7 mouse cellular contexts compared by ENCODE assay signal in genomic region chr2:25181891-25182397, GRCm38 (mm10). TPM values are rescaled to one million over a fixed set of nuclear protein-coding genes. Genes with fewer than 3 reads are reported as not detected.
DNase-seq lines count a peak whose midpoint lies in the region; ATAC-seq lines count a peak whose summit lies in the region.

No protein-coding gene starts in this region.

- ATAC-seq in forebrain, embryonic 12.5 days (ENCODE audit: low FRiP score), result no peak
- ATAC-seq in liver, embryonic 12.5 days, result no peak

- peak overlapping the region; percentile 90 for H3K9ac ChIP-seq in forebrain, embryonic 12.5 days
- peak overlapping the region; percentile 80 for H3K9ac ChIP-seq in liver, embryonic 12.5 days

- H3K36me3 ChIP-seq in forebrain, embryonic 12.5 days (replicated peaks), result peaks cover 16% of the 10 kb centered on the region
- H3K36me3 ChIP-seq in liver, embryonic 12.5 days, result no peaks in the 10 kb centered on the region

- 0% methylated on average over 17 of the region's 17 CpGs for WGBS in forebrain, embryonic 12.5 days
- 2% methylated on average over 17 of the region's 17 CpGs for WGBS in liver, embryonic 12.5 days (ENCODE audit: insufficient replicate concordance)

- peak overlapping the region; percentile 86 for H3K4me3 ChIP-seq in forebrain, embryonic 12.5 days (replicated peaks)
- H3K4me3 ChIP-seq in liver, embryonic 12.5 days, result peak overlapping the region; percentile 70

- peaks cover 79% of the 10 kb centered on the region for H3K4me1 ChIP-seq in forebrain, embryonic 12.5 days
- H3K4me1 ChIP-seq in liver, embryonic 12.5 days, result peaks cover 74% of the 10 kb centered on the region

- peak overlapping the region; percentile 98 for H3K27ac ChIP-seq in forebrain, embryonic 12.5 days
- H3K27ac ChIP-seq in liver, embryonic 12.5 days, result peak overlapping the region; percentile 89

- peak overlapping the region; percentile 72 for H3K4me2 ChIP-seq in forebrain, embryonic 12.5 days
- H3K4me2 ChIP-seq in liver, embryonic 12.5 days, result peak overlapping the region; percentile 99

- H3K9me3 ChIP-seq in forebrain, embryonic 12.5 days, result no peaks in the 10 kb centered on the region
- no peaks in the 10 kb centered on the region for H3K9me3 ChIP-seq in liver, embryonic 12.5 days (replicated peaks)

- DNase-seq in thymus, postnatal 14 days, result peak; percentile 19
- no peak for DNase-seq in thymus, postnatal 0 days (ENCODE audit: low spot score)
- no peak for DNase-seq in adrenal gland, adult 8-10 months
- DNase-seq in cerebellum, adult 11-12 months, result no peak
- no peak for DNase-seq in natural killer cell, adult 2 months (ENCODE audit: low spot score in 2 of 2)

- H3K27me3 ChIP-seq in forebrain, embryonic 12.5 days, result no peaks in the 10 kb centered on the region
- peaks cover 97% of the 10 kb centered on the region for H3K27me3 ChIP-seq in liver, embryonic 12.5 days (replicated peaks)

RNA-seq across cellular contexts. Expression of gene Nrarp, which starts 1.4 kb away (rescaled TPM):
- polyA plus RNA-seq in thymus, postnatal 0 days (2015; fragmentation: Nextera tagmentation; extraction: Ambion mirVana), result 9.5 TPM in 2 replicates
- 76.8 and 81.0 TPM in 2 replicates for polyA plus RNA-seq in forebrain, embryonic 12.5 days (2016; fragmentation: Nextera tagmentation; extraction: Ambion mirVana)
- polyA plus RNA-seq in liver, embryonic 12.5 days (2016; fragmentation: Nextera tagmentation; extraction: Ambion mirVana), result 5.9 and 6.2 TPM in 2 replicates
- total RNA-seq in adrenal gland, adult 8-10 months (2022), result 1 to 10 TPM; 2.4 to 3.5 (median 2.7) TPM

RNA-seq across cellular contexts. Expression of gene Tor4a, which starts 14.7 kb away (rescaled TPM):
- polyA plus RNA-seq in thymus, postnatal 0 days (2015; fragmentation: Nextera tagmentation; extraction: Ambion mirVana), result 23.5 and 25.6 TPM in 2 replicates
- polyA plus RNA-seq in forebrain, embryonic 12.5 days (2016; fragmentation: Nextera tagmentation; extraction: Ambion mirVana), result 0.62 and 1.0 TPM in 2 replicates
- polyA plus RNA-seq in liver, embryonic 12.5 days (2016; fragmentation: Nextera tagmentation; extraction: Ambion mirVana), result 7.2 and 7.4 TPM in 2 replicates
- total RNA-seq in adrenal gland, adult 8-10 months (2022), result 10 to 100 TPM; 27.4 to 35.0 (median 31.7) TPM

RNA-seq across cellular contexts. Expression of gene Nelfb, which starts 29.3 kb away (rescaled TPM):
- 73.3 and 78.1 TPM in 2 replicates for polyA plus RNA-seq in thymus, postnatal 0 days (2015; fragmentation: Nextera tagmentation; extraction: Ambion mirVana)
- 106 and 111 TPM in 2 replicates for polyA plus RNA-seq in forebrain, embryonic 12.5 days (2016; fragmentation: Nextera tagmentation; extraction: Ambion mirVana)
- polyA plus RNA-seq in liver, embryonic 12.5 days (2016; fragmentation: Nextera tagmentation; extraction: Ambion mirVana), result 56.7 and 61.5 TPM in 2 replicates
- 10 to 100 TPM; 59.6 to 74.9 (median 68.6) TPM for total RNA-seq in adrenal gland, adult 8-10 months (2022)

RNA-seq across cellular contexts. Expression of gene Stpg3, which starts 32.5 kb away (rescaled TPM):
- polyA plus RNA-seq in thymus, postnatal 0 days (2015; fragmentation: Nextera tagmentation; extraction: Ambion mirVana), result 0.14 TPM in 1 of 2 replicates, not detected in the other
- not detected in 2 replicates for polyA plus RNA-seq in forebrain, embryonic 12.5 days (2016; fragmentation: Nextera tagmentation; extraction: Ambion mirVana)
- not detected in 2 replicates for polyA plus RNA-seq in liver, embryonic 12.5 days (2016; fragmentation: Nextera tagmentation; extraction: Ambion mirVana)
- total RNA-seq in adrenal gland, adult 8-10 months (2022), result not detected

RNA-seq across cellular contexts. Expression of gene Fam166a, which starts 36.6 kb away (rescaled TPM):
- 0.34 TPM in 1 of 2 replicates, not detected in the other for polyA plus RNA-seq in thymus, postnatal 0 days (2015; fragmentation: Nextera tagmentation; extraction: Ambion mirVana)
- 0.46 and 0.87 TPM in 2 replicates for polyA plus RNA-seq in forebrain, embryonic 12.5 days (2016; fragmentation: Nextera tagmentation; extraction: Ambion mirVana)
- 1.2 TPM in 1 of 2 replicates, not detected in the other for polyA plus RNA-seq in liver, embryonic 12.5 days (2016; fragmentation: Nextera tagmentation; extraction: Ambion mirVana)
- total RNA-seq in adrenal gland, adult 8-10 months (2022), result under 1 TPM in 1 of 4 experiments, not detected in 3; 0.27 TPM
